Mouse (Mus musculus): ENCODE measurements around the gene Arid1b.

GRCm38 (mm10) chr17:5287210-5287591 is 293.1 kb downstream of the Arid1b start:
- no peak for TF ChIP-seq CTCF (IDR thresholded peaks at IDR 0.05; ENCODE audit: low read depth, low read length)
- TF ChIP-seq POLR2A (IDR thresholded peaks at IDR 0.05; ENCODE audit: extremely low read depth, insufficient read depth, low read length) = no peak
